ENCODE assay signal across 12 mouse cellular contexts in genomic region chr12:78794236-78794635, GRCm38 (mm10). TPM values are rescaled to one million over a fixed set of nuclear protein-coding genes. Genes with fewer than 3 reads are reported as not detected.
DNase-seq lines count a peak whose midpoint lies in the region; ATAC-seq lines count a peak whose summit lies in the region.
"Had no signal": no experiment of that assay in that cellular context is flagged by ENCODE, and none has a peak within 500 bp of the region (broad histone marks: within the 10 kb centered on the region; RNA-seq: fewer than 3 reads in every experiment).

No protein-coding gene starts in this region.

- WGBS in midbrain, embryonic 16.5 days, result 7% methylated on average over 1 of the region's 1 CpGs
- 10% methylated on average over 1 of the region's 1 CpGs for WGBS in midbrain, embryonic 15.5 days

- no peak overlapping the region for H3K4me3 ChIP-seq in midbrain, embryonic 16.5 days (ENCODE audit: low read depth, low read length)
- H3K4me3 ChIP-seq in midbrain, embryonic 15.5 days, result no peak overlapping the region

- no peaks in the 10 kb centered on the region for H3K9me3 ChIP-seq in midbrain, embryonic 16.5 days (replicated peaks; ENCODE audit: control insufficient read depth, low read length, poor library complexity, severe bottlenecking)
- no peaks in the 10 kb centered on the region for H3K9me3 ChIP-seq in midbrain, embryonic 15.5 days

- no peaks in the 10 kb centered on the region for H3K36me3 ChIP-seq in midbrain, embryonic 16.5 days (ENCODE audit: control insufficient read depth, insufficient read depth, low read length)
- H3K36me3 ChIP-seq in midbrain, embryonic 15.5 days (replicated peaks), result no peaks in the 10 kb centered on the region

- H3K27ac ChIP-seq in midbrain, embryonic 16.5 days (ENCODE audit: low read length), result peak overlapping the region; percentile 54; the same call in 1 of the 2 replicates
- H3K27ac ChIP-seq in midbrain, embryonic 15.5 days, result no peak overlapping the region
- H3K27ac ChIP-seq: macrophage had no signal

- DNase-seq in embryo, embryonic 10 days (ENCODE audit: low spot score), result peak; percentile 41
- DNase-seq in embryo, embryonic 9.5 days (ENCODE audit: extremely low spot score), result no peak
- peak; percentile 53 for DNase-seq in kidney, adult 9 months
- DNase-seq in kidney, adult 18-20 months, result no peak
- no peak for DNase-seq in thymus, postnatal 36 days
- no peak for DNase-seq in layer of hippocampus, adult 8-10 months (ENCODE audit: low spot score in 2 of 2)
- DNase-seq: cerebellum, adult 18-20 months; layer of hippocampus, adult 9-11 months; left cerebral cortex, postnatal 4 days had no signal

- H3K27me3 ChIP-seq in midbrain, embryonic 16.5 days (ENCODE audit: control insufficient read depth, insufficient read depth, low read depth, low read length), result no peaks in the 10 kb centered on the region
- no peaks in the 10 kb centered on the region for H3K27me3 ChIP-seq in midbrain, embryonic 15.5 days (replicated peaks)

- no peak overlapping the region for H3K9ac ChIP-seq in midbrain, embryonic 16.5 days (ENCODE audit: low read depth, low read length)
- no peak overlapping the region for H3K9ac ChIP-seq in midbrain, embryonic 15.5 days

- no peak for ATAC-seq in midbrain, embryonic 16.5 days
- no peak for ATAC-seq in midbrain, embryonic 15.5 days (replicated peaks)

- H3K4me1 ChIP-seq in midbrain, embryonic 16.5 days (ENCODE audit: control insufficient read depth, insufficient read depth, low read length), result peaks cover 6% of the 10 kb centered on the region
- H3K4me1 ChIP-seq in midbrain, embryonic 15.5 days, result 0 out of 2 replicates have a peak, but pooled peaks cover 2% of the 10 kb centered on the region

- H3K4me2 ChIP-seq in midbrain, embryonic 16.5 days (ENCODE audit: low read length), result no peak overlapping the region
- H3K4me2 ChIP-seq in midbrain, embryonic 15.5 days, result no peak overlapping the region

RNA-seq across cellular contexts. Expression of gene Mpp5, which starts 45.5 kb away (rescaled TPM):
- polyA plus RNA-seq in midbrain, embryonic 16.5 days (2015; fragmentation: Nextera tagmentation; extraction: Ambion mirVana), result 15.7 and 16.3 TPM in 2 replicates
- 11.8 and 14.8 TPM in 2 replicates for polyA plus RNA-seq in midbrain, embryonic 15.5 days (2015; fragmentation: Nextera tagmentation; extraction: Ambion mirVana)
- total RNA-seq in layer of hippocampus, adult 8-10 months (2022), result 10 to 100 TPM; 23.6 to 36.8 (median 29.9) TPM

Comparison
In these comparisons a context has a peak if more than half of its experiments do, and no peak if none do; other contexts are left out.
1. DNase-seq: peak in embryo, embryonic 10 days (single experiment) and kidney, adult 9 months (single experiment); none in embryo, embryonic 9.5 days (single experiment), kidney, adult 18-20 months (single experiment), thymus, postnatal 36 days (0 of 2) and layer of hippocampus, adult 8-10 months (0 of 2).